Mouse (Mus musculus) left cerebral cortex, postnatal 4 days (tissue): ENCODE data around the gene Srgn. TPM values are rescaled to one million over a fixed set of nuclear protein-coding genes. Genes with fewer than 3 reads are reported as not detected.
A peak's percentile ranks its signal among the peaks of the same experiment; 100 is the strongest.
"Not testable (repeated sequence)": the region's sequence is repeated elsewhere in the genome, so short reads cannot be mapped to it uniquely, and the experiment has no call there.

Source experiments
- DNase-seq: peaks from one replicate; pipeline ENCODE4 v3.0.0-alpha.2; 2022
- intact Hi-C: fragments of 180-260 bp; cut with DNase I; formaldehyde crosslinking; loops from one replicate; pipeline ENCODE4 v1.15.1; 2025
- total RNA-seq, 2 experiments: library from RNA; stranded (reverse); gene quantifications; 2 replicates each; pipeline ENCODE4 v1.2.3; 2021

Gene Srgn
- total RNA-seq, 2 experiments from 2014 or later: 6.1 to 9.0 TPM

GRCm38 (mm10) chr10:62522346-62522950, 4.8 kb downstream of the Srgn start:
- DNase-seq: no peak
- intact Hi-C loops: no loop called here

DNA sequence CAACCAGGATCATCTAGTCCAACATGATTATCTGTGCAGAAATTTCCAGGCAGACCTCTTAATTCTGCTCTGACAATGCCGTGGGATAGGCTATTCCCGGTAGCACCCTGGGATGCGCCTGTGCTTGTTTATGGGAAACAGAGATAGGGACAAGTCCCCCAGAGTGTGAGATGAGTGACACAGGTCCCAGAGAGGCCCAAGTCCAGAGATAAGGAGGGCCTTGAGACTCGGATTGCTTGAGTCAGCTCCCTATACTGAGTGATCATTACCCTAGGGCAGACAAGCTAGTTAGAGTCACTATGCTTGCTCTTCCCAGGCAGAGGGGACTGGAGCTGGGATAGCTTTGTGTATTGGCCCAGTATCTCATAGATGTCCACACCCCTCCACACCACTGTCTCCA, 5.5 kb downstream of the Srgn start:
- intact Hi-C loops: no loop called here
- no peak for DNase-seq

- intact Hi-C loops: no loop called here
- no peak for DNase-seq
Observed at GRCm38 (mm10) chr10:62520911-62521310, 6.3 kb downstream of the Srgn start.

DNA sequence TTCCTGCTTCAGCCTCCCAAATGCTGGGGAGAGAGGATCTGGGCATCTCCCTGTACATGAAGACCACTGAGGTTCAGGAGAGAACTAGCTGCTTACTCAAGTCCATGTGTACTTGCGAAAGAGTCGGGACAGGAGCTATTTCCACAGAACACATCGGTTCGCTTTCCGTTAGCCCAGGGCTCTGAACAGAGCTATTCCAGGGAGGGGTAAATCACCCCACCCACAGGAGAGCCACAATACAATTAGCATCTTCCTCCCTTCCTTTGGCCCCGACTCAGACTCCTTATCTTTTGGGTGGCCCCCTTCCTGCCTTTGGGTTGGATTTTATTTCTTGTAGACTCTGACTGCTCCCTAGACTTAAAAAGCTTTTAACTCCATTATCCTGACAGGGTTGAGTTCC, 9.7 kb downstream of the Srgn start:
- DNase-seq: no peak
- intact Hi-C loops: no loop called here

DNA sequence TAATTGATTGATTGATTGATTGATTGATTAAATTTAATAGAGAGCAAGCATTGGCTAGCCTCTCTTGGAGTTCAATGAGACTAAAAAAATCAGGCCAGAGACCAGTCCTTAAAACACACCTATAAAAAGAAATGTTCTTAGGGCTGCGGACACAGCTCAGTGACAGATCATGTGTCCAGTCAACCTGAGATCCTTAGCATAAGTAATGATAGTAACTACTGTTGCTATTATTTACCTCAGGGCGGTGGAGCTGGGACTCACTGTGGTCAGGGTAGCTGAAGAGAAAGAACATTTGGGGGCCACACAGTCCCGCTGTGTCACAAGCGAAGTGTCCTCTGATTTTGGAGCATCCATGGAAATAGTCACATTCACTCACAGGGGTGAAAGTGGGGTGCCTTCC, 14.4 kb downstream of the Srgn start:
- intact Hi-C loops: no loop called here
- no peak for DNase-seq

- DNase-seq: no peak
- intact Hi-C loops: no loop called here
Observed at GRCm38 (mm10) chr10:62511528-62511927, 15.7 kb downstream of the Srgn start.

DNA sequence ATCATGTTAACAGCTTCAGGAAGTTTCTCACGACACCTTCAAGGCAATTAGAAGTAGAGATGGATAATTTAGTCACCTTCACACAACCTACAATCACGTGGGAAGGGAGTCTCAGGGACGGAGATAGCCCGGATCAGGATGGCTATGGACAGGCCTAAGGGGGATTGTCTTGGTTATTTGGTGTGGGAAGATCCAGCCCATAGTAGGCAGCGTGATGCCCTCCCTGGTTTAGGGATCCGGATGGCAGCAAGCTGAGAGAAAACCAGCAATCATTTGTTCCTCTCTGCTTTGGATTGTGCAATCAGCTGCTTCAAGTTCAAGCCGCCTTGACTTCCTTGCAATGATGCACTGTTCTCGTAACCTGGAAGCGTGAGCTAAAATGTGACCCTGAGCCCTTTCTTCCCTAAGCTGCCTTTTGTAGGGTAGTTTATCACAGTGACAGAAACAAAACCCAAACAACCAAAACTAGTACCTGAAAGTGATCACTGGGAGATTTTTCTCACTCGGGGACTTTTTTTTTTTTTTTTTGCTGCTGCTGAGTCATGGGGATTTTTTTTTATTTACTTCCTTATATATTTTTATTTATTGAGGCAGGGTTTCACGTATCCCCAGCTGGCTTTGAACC, 18.1 kb downstream of the Srgn start:
- intact Hi-C loops: no loop called here
- DNase-seq: no peak

- no peak for DNase-seq
- intact Hi-C loops: no loop called here
Observed at GRCm38 (mm10) chr10:62508459-62508858, 18.8 kb downstream of the Srgn start.

GRCm38 (mm10) chr10:62507591-62508308, 19.5 kb downstream of the Srgn start:
- intact Hi-C loops: no loop called here
- no peak for DNase-seq

- no peak for DNase-seq
- intact Hi-C loops: no loop called here
Observed at GRCm38 (mm10) chr10:62507071-62507470, 20.2 kb downstream of the Srgn start.

GRCm38 (mm10) chr10:62506019-62506556, 21.2 kb downstream of the Srgn start:
- no peak for DNase-seq
- intact Hi-C loops: no loop called here

GRCm38 (mm10) chr10:62505224-62505983, 21.8 kb downstream of the Srgn start:
- intact Hi-C loops: no loop called here
- DNase-seq: no peak

GRCm38 (mm10) chr10:62503836-62504628, 23.2 kb downstream of the Srgn start:
- intact Hi-C loops: loop anchor here (5.0 kb wide), 1 partner anchor 43 kb away; no protein-coding TSS in a partner anchor
- DNase-seq: no peak

DNA sequence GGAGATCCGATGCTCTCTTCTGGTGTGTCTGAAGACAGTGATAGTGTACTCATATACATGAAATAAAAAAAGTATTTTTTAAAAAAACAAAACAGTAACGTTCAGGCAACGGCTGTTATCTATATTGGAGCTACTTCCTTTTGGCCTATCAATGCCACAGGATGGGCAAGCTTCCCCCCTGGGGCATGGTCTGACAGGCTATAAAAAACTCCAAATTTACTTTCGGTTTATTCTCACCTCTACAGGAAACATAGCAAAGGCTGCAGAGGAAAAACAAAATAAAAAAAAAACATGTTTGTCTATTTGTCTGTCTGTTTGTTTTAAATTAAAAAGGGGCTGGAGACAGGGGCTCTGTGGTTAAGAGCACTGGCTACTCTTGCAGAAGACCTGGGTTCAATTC, 23.9 kb downstream of the Srgn start:
- DNase-seq: no peak
- intact Hi-C loops: loop anchor here (5.0 kb wide), 1 partner anchor 44 kb away; no protein-coding TSS in a partner anchor

GRCm38 (mm10) chr10:62501951-62502350, 25.3 kb downstream of the Srgn start:
- intact Hi-C loops: loop anchor here (5.0 kb wide), 1 partner anchor 45 kb away; no protein-coding TSS in a partner anchor
- DNase-seq: no peak

- no peak for DNase-seq
Observed at GRCm38 (mm10) chr10:62500916-62501615, 26.2 kb downstream of the Srgn start.

DNA sequence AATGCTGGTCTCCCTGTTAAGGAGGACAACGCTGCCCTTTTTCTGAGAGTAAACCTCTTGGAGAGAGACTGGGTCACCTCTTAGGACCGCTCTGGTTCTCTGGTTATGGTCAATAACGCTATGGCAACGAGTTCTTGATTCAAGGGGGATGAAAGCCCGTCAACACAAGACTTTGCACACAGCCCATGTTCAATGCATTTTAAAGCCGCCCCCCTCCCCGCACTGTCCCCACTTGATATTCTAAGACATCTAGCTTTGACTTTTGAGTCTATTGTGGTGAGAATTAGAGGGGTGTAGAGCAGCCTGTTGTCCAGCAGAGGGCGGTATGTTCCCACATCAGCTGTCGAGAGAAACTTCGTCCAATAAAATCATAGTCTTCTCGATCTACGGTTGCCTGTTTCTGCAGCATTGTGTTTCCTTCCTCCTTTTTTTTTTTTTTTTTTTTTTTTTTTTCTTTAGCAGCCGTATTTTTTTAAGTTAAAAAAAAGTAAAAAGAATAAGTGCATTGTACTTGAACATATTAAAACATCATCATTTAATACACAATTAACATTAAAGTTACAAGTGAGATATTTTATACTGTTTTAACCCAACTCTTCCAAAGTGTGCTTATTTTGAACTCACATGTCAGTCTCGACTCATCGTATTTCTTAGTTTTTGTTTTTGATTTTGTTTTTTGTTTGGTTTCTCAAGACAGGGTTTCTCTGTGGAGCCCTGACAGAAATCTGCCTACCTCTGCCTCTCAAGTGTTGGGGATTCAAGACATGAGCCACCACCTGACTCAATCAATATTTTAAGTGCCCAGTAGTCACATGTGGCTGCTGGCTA, 26.9 kb downstream of the Srgn start:
- intact Hi-C loops: loop anchor here (5.0 kb wide), 1 partner anchor 47 kb away; no protein-coding TSS in a partner anchor
- DNase-seq: peak; percentile 48

More at GRCm38 (mm10) chr10:62500916-62501615, 26.2 kb downstream of the Srgn start:
- intact Hi-C loops: loop anchor here (5.0 kb wide), 1 partner anchor 46 kb away; no protein-coding TSS in a partner anchor

DNA sequence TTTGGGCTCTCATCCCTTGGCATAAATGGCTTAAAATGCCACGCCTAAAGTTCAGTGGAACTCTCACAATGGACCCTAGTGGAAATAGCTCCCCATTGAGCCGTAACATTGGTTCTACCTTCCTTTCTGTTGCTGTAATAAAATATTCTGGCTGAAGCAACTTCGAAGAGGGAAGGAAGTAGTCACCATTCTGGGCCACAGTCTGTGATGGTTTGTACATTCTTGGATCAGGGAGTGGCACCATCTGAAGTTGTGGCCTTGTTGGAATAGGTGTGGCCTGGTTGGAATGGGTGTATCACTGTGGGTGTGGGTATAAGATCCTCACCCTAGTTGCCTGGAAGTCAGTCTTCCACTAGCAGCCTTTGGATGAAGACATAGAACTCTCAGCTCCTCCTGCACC, 35.6 kb downstream of the Srgn start:
- DNase-seq, intact Hi-C loops: not testable (repeated sequence)
